Mouse (Mus musculus): ENCODE data around the gene Crybb3.

Crybb3 gene

DNA sequence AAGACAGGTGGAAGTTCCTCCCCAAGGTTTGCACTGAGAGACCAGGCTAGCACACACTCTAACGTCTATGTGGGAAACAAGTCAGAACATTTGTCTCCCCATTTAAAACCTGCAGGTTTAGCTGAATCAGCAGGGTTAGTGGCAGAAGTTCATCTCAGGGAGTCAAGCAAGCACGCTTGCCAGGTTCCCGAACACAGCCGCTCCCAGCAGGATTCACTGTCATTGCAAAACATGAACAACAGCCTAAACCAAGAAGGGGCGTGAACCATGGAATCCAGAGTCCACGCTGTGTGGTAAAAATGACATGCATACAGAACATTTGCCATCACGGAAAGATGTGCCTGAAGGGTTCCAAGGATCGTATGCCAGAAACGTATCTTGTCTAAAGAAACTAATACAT, 23.7 kb upstream of the Crybb3 start:
- DNase-seq (ENCODE audit: low spot score) = no peak

DNA sequence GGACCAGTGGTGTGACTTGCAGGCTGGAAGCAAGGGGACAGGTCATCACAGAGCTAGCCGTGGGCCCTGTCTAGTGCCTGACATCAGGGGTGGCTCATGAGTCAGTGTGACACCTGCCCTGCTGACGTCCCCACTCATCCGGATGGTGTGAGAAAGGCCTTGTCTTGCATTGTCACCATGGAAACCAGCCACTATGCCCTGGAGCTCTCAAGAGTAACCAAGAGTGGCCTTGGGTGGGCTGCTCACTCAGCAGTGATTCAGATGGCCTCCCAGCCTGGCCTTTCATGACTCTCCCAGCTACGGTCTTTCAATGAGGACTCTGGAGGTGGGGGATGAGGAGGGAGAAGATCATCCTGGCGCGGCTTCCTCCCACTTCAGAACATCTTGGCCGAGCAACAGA, 21.1 kb upstream of the Crybb3 start:
- no peak for DNase-seq (ENCODE audit: low spot score)

DNA sequence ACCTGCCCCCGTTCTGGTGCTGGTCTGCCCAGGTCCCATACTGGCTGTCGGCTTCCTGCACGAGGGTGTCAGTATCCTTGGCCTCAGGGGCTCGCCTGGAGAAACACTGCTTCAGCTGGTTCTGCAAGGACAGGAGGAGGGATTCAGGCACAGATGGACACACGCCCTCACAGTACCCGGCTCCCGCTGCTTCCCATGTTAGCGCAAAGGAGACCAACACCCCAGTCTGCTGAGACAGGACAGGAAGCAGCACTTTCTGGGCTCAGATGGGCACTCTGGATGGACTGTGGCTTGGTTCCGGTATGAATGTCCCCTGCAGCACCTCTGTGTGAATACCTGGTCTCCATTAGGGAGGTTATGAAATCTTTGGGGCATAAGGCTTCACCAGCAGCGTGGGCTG, 20.1 kb upstream of the Crybb3 start:
- no peak for DNase-seq (ENCODE audit: low spot score)

DNA sequence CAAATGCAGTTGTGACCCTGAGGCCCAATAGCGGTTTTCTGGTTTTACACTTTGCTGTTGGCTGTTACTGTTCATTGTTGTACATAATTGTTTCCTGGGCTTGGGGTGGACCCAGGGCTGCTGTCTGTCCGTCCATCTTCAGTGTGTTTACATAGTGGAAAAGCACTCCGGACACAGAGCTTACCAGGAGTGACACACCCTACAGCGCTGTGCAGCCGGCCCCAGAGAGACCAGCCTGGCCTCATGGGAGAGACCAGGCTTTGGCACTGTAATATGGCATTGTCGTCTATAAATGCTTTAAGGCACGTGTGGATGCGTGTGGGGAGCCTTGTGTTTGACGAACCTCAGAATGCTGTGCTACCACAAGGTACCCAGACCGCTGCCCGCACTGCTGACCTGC, 19.0 kb upstream of the Crybb3 start:
- no peak for DNase-seq (ENCODE audit: low spot score)

DNA sequence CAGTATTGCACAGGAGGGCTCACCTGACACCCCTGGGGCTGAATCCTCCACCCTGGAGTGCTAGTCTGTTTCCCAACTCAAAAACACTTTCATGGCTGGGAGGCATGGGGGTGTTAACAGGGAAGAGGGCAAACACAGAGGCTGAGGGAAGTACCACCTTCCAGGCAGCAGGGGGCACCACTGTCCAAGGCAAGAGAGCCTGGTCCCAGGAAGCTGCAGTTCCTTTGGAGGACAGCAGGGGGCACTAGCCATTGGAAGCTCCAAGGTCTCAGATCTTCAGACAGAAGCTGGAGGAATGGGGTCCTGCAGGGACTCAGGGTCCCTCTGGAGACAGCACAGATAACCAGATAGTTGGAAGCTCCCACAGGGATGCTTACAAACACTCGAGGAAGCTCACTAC, 18.2 kb upstream of the Crybb3 start:
- peak; percentile 95 for DNase-seq (ENCODE audit: low spot score)

DNA sequence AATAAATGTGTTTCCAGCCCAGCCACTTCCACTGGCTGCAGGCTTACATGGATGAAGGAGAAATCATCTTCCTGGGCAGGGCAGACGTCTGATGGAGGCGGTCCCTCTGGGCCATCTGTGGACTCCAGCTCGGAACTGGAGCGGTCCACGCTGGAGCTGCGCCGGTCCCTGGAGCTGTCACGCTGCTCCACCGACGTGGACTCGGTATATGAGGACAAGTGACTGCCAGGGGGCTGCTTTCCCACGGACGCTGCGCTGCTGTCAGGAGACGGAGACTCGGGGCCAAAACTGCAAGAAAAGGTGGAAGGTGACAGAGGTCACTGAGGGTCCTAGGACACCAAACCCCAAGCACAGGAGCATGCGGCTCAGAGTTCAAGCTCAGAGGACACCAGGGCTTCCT, 16.2 kb upstream of the Crybb3 start:
- DNase-seq (ENCODE audit: low spot score) = no peak

DNA sequence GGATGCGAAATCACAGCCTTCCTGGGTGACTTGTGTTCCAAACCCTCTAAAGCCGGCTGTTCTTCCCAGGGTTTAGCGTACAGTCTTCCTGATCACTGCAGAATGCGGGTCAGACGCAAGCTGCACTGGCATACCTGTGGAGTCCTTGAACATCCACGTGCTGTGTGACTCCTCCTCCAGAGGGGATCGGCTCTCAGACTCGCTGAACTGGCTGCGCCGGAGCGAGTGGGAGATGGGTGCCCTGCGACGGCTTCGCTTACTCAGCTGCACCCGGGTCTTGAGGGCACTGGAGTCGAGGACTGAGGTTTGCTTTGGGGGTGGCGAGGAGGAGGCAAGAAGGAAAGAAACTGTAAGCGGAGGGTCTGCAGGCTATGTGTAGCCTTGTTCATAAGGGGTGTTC, 14.1 kb upstream of the Crybb3 start:
- DNase-seq (ENCODE audit: low spot score) = no peak

DNA sequence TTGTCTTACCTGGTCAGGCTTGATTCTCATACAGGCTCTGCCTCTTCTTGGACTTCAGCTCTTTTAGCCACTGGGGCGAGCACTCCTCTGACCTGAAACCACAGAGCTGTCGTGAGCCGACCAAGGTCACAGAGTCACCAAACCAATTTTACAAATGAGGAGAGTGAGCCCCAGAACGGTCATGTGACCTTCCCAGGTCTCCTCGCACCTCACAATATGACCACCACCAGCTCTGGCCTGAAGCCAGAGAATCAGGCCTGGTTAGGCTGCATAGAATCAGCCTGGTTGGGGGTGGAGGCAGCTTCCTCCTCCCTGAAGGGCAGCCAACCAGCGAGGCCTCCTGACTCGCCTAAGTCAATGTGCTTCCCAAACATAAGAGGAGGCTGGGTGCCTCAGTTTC, 11.0 kb upstream of the Crybb3 start:
- no peak for DNase-seq (ENCODE audit: low spot score)

DNA sequence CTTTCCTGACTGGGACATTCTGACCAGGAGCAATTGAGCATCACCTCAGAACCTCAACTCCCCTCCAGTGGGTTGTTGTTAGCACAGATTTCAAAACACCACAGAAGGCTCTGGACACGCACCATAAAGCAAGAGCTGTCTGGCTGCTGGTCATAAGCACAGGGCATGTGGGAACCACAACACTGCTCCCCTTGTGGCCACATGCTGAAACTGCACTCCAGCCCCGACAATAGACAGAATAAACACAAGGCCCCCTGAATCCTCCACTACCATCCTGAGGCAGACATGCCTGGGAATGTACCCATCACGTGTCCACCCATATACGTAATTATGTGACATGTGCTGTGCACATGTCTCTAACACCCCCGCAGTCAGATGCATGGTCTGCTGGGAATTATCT, 9.8 kb upstream of the Crybb3 start:
- peak; percentile 81 for DNase-seq (ENCODE audit: low spot score)

DNA sequence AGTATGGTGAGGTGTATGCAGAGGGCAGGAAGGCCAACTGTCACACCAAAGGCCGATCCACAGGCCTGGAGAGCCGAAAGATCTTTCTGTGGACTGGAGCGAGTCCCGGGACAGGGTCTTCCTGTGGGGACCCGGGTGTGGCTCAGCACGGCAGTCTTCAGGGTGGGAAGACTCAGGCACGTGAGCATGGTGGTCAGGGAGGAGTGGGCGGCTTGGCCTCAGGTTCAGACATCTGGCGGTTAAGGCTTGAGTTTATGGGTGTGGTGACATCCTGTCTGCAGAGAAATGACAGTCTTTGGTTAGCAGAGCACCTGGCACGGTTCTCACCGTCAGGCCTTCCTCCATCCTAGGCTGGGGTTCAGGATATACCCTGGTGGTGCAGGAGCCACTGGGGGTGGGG, 9.4 kb upstream of the Crybb3 start:
- DNase-seq (ENCODE audit: low spot score) = no peak

DNA sequence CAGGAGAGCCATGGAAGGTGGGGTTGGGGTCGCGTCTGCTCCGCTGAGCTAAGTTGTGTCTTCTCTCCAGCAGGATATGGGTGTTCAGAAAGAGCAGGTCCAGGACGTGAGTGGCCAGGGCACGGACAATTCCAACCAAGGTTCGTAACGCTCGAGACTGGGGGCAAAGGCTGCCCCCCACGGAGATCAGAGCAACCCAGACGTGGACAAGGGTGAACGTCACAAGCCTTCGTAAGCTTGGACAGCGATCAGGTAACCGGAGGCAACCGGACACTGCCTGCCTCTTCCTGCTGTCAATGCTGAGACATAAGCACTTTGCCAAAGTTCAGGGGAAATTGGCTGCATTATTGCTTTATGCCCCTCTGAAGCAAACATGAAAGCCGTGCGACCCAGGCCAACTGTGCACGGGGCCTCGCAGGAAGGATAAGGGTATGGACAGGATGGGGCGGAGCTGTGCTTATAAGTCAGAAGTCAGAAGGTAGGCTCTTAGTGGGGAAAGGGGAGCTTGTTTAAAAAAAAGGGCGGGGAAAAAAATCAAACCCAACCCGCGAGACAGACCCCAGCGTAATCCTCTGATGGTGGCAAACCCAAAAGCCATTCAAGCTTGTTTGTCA, 8.8 kb upstream of the Crybb3 start:
- no peak for DNase-seq (ENCODE audit: low spot score)

DNA sequence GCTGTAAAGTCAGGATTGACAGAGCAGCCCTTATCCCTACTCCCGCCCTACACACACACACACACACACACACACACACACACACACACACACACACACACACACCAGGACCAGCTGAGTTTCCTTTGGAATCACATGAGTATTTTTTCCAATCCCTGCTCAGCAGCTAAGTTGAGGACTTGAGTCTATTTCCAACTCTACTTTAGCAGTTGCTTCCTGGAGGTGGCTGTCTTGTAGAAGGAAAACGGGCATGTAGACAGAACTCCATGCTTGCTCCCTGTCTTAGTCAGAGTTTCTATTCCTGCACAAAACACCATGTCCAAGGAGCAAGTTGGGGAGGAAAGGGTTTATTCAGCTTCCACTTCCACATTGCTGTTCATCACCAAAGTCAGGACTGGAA, 6.1 kb upstream of the Crybb3 start:
- DNase-seq (ENCODE audit: low spot score) = no peak

DNA sequence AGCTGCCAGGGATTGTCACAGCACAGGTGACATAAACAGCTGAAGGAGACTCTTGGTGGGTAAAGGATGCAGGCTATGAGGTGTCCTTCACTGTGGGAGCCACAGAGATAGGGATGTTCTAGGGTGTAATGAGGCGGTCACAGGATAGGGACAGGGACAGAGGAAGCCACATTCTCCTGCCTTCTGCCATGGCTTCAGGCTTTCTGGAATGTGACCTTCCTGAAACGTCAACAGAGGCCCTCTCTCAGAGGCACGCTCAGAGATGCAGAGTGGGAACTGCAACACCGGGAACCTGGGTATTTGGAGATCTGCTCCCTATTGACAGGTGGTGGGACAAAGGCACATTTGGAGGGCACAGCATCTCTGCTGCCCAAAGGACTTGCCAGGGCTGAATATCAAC, 5.6 kb upstream of the Crybb3 start:
- no peak for DNase-seq (ENCODE audit: low spot score)

DNA sequence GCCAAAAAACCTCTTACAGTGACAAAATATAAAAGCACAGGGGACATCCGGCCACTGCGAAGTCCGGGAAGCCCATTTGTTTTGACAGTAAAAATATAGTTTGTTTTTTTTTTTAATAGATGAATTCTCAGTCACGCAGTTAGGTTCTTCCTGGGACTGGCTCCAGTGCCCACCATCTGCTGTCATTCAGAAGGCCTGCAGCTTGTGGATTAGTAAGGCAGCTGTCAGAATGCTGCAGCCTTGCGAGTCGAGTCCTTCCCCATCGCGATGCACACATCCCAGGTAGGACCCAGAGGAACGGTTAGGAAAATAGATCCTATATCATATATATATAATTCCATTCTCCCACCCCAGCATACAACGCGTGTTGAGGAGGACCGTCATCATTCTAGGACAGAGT, 5.1 kb upstream of the Crybb3 start:
- DNase-seq (ENCODE audit: low spot score) = no peak

DNA sequence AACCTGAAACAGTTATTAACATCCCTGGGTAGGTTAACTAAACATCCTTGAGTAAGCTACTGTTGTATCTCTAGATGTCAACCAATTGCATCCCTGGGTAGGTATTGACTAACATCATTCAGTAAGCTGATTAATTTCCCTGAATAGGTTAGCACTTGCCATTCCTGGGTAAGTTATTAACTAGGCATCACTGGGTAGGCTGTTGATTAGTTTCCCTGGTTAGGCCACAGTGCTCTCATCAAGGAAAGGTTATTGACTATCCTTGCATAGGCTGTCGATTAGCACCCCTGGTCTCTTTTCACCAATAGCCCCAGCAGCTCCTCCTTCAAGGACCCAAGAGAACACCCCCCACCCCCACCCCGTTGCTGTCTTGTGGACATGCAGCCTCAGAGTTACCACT, 4.5 kb upstream of the Crybb3 start:
- no peak for DNase-seq (ENCODE audit: low spot score)

DNA sequence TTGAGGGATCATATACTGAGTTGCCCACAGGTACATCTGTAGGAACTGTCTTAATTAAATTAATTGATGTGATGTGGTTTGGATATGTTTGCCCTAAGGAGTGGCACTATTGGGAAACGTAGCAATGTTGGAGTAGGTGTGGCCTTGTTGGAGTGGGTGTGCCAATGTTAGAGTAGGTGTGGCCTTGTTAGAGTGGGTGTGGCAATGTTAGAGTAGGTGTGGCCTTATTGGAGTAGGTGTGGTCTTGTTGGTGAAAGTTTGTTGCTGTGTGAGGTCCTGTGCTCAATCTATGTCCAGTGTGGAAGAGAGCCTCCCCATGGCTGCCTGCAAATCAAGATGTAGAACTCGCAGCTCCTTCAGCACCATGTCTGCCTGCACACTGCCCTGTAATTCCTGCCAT, 2.9 kb upstream of the Crybb3 start:
- DNase-seq (ENCODE audit: low spot score) = no peak

DNA sequence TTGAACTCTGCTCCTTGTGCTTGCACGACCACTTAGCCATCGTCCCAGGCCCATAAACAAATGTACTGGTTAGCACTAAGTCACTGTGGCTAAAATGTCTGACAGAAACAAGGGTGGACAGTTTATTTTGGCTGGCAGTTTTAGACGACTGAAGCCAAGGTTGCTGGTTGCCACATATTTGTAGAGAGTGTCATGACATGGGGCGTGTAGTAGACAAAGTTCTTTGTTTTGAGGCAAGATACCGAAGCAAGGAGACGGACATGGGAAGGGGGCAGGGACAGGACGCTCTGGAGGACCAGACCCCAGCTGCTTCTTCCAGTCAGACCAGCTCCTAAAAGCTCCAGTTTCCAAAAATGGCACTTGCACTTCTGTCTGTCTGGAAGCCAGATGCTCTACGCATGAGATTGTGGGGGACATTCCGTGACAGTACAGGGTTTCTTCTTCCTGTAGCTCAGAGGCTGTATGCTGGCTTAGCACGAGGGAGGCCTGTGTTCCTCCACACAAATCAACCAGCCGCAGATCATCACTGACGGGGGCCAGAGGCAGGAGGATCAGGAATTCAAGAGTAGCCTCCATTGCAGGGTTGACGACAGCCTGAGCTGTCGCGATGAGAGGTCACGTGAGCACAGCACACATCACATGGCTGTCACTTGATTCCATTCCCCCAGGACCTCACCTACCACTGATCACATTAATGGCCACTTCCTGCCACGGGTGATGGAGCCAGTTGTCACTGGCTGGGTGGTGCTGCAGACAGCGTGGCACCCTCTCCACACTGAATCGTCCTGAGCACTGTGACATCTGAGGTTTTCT, 1.2 kb upstream of the Crybb3 start:
- no peak for DNase-seq (ENCODE audit: low spot score)

DNA sequence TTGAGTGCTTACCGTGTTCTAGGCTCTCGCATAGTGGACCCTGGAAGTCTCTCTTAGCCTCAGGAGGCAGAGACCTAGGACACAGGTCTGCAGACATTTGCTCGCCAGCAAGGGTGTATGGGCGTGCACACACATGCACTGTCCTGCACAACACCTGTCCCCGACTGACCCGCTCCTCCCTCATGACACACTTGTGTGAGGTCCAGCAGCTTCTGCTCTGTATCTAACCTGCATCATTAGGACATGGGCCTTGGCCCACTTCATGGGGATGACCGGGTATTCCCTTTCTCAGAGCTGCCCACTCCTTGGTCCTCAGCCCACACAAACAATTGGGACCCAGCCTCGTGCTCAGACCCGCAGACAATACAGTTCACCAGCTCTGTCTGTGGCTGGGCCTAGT, 364 bp downstream of the Crybb3 start:
- no peak for DNase-seq (ENCODE audit: low spot score)

DNA sequence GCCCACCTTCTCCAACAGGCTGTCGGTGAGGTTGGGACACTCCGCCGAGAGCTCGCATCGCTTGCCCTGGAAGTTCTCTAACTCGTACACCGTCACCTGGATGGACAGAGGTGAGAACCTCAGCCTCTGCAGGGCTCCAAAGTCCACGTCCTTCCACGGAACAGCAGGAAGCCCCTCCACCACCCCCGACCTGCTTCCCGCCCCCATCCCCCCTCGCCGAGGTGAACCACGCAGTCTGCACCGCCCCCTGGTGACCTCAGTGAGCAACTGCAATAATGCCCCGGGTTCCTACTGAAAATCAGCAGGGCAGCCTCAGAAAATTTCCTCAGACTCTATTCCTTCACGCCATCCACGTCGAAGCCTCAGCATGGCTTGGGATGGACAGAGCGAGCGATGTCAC, 1.6 kb downstream of the Crybb3 start:
- peak; percentile 72 for DNase-seq (ENCODE audit: low spot score)

DNA sequence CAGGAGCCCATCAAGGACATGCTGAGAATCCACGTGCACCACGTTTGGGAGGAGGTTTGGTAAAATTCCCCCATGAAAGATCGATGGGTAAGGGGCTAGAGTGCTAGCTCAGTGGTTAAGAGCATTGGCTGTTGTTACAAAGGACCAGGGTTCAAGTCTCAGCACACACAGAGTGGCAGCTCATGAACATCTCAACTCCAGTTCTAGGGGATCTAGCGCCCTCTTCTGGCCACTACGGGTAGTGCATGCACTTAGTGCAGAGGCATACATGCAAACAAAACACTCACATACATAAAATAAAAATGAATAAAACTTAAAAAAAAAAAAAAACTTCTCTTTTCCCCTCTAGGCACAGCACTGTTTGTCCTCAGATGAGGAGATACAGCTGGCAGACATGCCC, 2.7 kb downstream of the Crybb3 start:
- DNase-seq (ENCODE audit: low spot score) = peak; percentile 26

DNA sequence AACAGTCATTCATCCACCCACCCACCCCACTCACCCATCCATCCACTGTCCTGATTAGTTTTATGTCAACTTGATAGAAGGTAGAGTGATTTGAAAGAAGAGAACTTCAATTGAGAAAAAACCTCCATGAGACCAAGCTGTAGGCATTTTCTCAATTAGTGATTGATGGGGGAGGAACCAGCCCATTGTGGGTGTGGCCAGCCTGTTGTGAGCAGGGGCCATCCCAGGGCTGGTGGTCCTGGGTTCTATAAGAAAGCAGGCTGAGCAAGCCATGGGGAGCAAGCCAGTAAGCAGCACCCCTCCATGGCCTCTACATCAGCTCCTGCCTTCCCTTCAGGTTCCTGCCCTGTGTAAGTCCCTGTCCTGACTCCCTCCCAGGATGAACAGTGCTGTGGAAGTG, 11.4 kb downstream of the Crybb3 start, which contains the start of gene Crybb2:
Gene Crybb2, minus strand, starts transcription at position 101 of the 400 bp plus-strand sequence.
- DNase-seq (ENCODE audit: low spot score) = no peak

DNA sequence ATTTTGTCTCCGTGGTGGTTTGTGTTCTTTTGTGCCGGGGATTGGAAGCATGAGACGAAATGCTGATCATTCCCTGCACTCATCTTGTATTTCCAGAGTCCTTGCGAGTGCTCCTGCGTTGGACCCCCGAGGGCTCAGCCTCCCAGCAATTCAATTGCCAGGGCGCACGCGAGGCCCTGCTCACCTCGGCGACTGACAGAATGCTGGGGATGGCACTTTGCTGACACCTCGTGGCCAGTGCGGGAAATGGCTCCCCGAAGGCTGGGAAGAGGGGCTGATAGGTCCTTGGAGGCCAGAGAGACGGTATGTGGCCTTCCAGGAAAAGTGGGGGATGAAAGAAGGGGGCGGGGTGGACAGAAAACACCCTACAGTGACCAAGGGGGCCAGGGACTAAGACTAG, 27.1 kb downstream of the Crybb3 start:
- DNase-seq (ENCODE audit: low spot score) = peak; percentile 88

DNA sequence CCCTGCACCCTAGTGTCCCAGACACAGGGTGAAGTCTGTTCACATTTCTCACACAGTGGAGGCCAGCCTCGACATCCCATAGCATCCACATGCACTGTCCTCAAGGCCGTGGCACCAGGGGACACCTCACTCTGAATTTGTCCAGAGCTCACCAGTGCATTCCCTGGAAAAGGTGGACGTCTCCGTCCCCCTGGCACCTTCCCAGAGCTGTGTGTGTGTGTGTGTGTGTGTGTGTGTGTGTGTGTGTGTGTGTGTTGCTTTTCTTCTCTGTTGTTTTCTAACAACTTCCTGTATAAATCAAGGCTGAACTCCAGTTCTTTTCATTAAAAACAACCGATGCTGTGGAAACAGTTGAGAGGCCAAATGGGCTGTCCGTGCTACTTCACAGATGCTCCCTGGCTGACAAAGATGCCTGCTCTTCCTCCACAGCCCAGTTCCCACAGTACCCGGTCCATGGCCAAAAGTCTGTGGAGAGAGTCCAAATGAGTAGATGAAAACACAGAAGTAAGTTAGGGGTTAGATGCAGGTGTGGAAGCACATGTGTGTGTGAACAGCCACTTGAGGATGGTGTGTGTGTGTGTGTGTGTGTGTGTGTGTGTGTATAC, 30.7 kb downstream of the Crybb3 start:
- no peak for DNase-seq (ENCODE audit: low spot score)

DNA sequence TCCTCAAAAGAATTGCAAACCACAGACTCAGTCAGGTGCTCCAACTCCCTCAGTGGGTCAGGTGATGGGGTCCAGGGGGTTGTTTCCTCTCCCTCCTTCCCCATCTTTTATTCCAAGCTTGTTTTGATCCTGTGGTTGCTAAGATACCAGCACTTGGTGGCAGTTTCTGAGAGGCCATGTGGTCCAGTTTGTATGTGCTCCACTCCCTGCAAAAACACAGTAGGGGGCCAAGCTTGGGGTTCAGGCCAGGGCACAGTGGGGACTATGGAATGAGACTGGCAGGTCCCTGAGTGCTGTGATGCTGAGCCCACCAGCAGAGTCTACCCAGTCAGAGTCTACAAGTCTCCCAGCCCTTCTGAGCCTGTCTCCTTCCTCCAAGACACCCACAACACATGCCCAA, 31.5 kb downstream of the Crybb3 start:
- no peak for DNase-seq (ENCODE audit: low spot score)

Data from embryo, embryonic 10.5 days (tissue).